Mouse (Mus musculus): ENCODE results near the gene Otop2.
A peak's percentile ranks its signal among the peaks of the same experiment; 100 is the strongest.

Gene Otop2

GRCm38 (mm10) chr11:115306863-115307262 is at the start of gene Otop2:
Otop2 (plus strand) TSS chr11:115307163.
- DNase-seq = no peak

- no peak for DNase-seq
Measured at GRCm38 (mm10) chr11:115257775-115258510, 49.0 kb upstream of the Otop2 start.

GRCm38 (mm10) chr11:115259134-115259533 is 47.8 kb upstream of the Otop2 start:
- no peak for DNase-seq

DNA sequence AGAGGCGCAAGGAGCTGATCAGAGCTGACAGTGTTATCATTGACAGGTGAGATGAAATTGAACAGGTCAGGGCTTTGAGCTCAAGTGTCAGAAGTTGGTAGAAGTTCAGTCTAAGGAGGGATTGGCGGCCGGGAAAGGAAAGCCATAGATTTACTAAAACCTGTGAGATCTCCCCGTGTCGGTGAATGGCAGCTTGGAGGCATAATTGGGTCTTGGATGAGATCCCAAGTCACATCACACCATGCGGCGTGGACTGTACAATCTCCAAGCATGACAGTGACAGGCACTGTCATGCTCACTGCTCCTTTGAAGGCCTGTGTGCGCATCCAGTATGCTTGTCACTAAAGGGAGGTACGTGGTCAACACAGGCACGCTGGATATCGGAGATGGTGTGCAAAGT is 44.0 kb upstream of the Otop2 start:
- no peak for DNase-seq

- no peak for DNase-seq
Measured at GRCm38 (mm10) chr11:115264136-115264861, 42.7 kb upstream of the Otop2 start.

- DNase-seq = no peak
Measured at GRCm38 (mm10) chr11:115264862-115265668, 41.9 kb upstream of the Otop2 start.

- DNase-seq = no peak
Measured at GRCm38 (mm10) chr11:115265771-115266399, 41.1 kb upstream of the Otop2 start.

- no peak for DNase-seq
Measured at GRCm38 (mm10) chr11:115266400-115266778, 40.6 kb upstream of the Otop2 start.

DNA sequence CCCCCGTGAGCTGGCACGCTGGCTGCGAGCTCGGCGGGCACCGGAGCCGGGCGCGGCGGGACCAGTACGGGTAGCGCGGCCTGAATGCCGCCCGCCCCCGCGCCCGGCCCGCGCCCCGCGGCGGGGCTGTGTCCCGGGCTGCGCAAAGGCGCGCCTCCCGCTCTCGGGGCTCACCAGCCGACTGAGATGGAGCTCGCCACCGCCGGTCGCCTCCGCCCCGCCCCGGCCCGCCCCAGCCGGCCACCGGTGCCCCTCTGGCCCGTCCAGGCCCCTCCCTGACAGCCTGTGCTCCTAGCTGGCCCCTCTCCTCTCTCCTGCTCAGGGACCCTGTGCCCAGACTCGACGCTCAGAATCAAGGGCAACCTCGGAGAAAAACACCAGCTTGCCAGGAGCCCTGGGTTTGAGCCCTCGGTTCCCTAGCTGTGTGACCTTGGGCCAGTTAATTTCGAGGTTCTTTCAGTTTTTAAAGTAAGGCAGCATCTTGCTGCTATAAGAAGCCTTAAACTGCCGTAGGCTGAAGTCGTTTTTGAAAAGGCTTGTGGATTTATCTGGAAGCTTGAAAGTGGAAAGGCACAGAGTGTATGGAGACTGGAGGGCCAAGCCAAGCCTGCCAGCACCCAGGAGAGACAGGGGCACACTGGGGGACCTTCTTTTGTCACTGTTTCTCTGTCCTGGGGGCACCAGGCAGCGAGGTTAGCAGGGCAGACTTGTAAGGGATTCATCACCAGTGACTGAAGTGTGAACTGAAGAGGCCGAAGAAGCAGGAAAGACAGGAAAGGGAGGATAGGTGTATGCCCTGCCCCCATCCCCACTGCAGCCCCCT is 39.7 kb upstream of the Otop2 start, which contains the start of gene Grin2c:
TSS of gene Grin2c (minus strand) at position 183 of the 823 bp plus-strand sequence.
- no peak for DNase-seq

GRCm38 (mm10) chr11:115267958-115268357 is 39.0 kb upstream of the Otop2 start:
- no peak for DNase-seq

DNA sequence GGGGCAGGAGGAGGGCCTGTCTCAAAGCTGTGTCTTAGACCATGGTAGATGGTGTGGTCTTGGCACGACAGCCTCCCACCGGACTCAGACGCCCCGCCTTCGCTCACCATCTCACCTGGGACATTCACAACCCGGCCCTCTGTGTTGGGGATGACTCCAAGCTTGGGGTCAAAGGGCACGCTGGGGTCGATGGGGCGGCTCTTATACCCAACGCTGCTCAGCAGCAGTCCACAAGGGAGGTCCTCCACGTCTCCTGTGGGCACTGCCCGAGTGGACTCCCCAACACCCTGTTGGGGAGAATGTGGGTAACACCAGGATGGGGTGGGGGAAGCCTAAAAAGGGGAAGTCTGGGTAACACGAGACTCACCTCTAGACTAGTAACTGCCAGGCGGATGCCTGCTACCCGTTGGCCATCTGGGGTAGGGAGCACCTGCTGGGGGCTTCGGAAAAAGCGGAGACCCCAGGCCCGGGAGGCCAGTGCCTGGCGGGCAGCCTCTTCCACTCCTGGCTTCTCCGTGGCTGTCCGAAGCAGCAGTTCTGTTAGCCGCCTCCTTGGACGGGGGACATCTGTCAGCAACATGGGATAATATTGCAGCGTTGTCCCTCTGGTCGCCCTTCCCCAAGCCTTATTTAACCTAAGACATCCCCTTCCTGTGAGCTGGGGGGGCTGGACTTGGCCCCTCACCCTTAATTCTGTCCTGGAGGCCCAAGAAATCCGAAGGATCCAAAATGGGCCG is 37.5 kb upstream of the Otop2 start:
- DNase-seq = no peak

DNA sequence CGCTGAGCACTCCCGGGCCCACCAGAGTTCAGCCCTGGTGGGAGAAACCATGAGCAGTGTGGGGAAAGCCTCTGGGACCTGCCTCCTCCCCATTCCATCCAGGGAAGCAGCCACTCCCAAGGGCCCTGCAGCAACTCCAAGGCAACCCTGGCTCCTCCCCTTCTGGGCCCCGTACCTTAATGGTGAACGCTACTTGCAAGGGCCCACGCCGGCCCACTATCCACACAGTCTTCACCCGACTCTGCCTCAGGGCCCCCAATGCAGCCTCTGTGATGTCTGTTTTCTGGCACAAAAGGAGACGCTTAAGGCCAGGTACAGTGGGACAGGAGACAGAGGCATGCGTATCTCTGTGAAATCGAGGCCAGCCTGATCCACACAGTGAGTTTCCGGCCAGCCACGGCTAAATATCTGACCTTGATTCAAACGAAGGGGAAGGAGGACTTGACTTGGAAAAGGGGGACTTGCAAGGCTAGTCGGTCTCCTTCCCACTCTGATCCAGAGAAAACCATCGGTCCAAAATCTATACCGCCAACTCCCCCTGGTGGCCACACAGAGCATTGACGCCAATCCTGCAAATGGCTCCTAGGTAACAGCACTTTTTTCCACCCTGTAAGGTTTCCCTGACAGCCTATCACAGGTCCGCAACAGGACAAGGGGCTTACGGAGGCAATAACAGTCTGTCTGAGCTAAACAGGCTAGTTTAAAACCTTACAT is 36.7 kb upstream of the Otop2 start:
- DNase-seq = peak; percentile 79

- DNase-seq = no peak
Measured at GRCm38 (mm10) chr11:115271052-115271451, 35.9 kb upstream of the Otop2 start.

DNA sequence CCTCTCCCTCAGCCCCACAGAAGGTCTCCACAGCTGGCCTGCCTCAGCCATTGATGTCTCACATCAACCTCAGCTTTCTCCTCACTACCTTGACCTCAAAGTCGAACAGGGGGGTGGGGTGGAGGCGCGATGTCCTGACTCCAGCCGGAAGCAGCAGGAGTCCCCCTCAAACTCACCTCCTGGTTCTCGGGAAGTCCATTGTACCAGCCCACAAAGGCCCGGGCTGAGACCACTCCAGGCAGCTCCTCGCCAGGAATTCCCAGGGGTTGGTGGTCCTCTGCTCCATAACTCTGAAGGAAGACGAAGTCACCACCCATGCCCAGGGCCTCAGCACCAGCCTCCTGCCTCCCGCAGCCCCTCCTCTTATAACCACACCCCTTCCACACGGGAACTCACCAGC is 35.5 kb upstream of the Otop2 start:
- no peak for DNase-seq

- no peak for DNase-seq
Measured at GRCm38 (mm10) chr11:115272894-115273498, 34.0 kb upstream of the Otop2 start.

DNA sequence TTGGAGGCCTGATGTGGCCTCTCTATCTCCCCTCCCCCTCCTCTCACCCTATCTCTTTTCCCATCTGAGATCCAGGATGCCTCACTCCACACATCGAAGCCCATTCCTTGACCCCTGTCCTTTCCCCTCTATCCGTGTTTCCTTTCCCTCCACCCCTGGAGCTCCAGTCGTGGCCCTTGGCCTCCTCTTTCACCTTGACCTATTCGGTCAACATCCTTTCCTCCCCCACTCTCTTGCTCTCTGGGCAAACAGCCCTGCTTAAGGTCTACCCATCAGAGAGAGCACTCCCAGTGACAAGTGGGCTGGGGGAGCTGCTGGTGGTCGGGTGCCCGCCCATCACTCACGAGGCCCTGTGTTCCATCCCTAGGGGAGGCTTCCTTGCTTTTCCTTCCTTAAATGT is 33.2 kb upstream of the Otop2 start:
- no peak for DNase-seq

- DNase-seq = no peak
Measured at GRCm38 (mm10) chr11:115274178-115274577, 32.8 kb upstream of the Otop2 start.

- no peak for DNase-seq
Measured at GRCm38 (mm10) chr11:115274771-115275170, 32.2 kb upstream of the Otop2 start.

GRCm38 (mm10) chr11:115275509-115275908 is 31.5 kb upstream of the Otop2 start:
- no peak for DNase-seq

DNA sequence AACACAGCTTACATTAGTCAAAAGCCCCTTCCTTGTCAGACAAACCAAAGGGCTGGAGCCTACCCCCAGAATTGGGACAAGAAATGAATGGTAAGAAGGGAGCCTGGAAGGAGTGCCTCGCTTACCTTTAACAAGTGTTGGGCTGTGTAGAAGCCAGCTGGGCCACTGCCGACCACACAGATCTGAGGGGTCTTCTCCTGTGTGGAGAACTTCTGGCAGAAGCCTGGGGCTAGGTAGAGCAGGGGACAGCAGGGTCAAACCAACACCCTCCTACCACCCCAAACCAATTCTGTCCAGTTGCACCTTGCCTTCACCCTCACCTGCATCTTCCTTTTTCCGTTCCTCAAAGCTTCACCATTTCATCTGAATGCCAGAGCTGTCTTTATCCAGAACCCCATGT is 31.0 kb upstream of the Otop2 start:
- DNase-seq = no peak
